Mouse (Mus musculus): Measurements from ENCODE around the gene Gnb1l. TPM values are rescaled to one million over a fixed set of nuclear protein-coding genes. Genes with fewer than 3 reads are reported as not detected.
A peak's percentile ranks its signal among the peaks of the same experiment; 100 is the strongest.

The Gnb1l gene
- polyA plus RNA-seq, 1 experiment from 2014 or later: 18.4 TPM

- Histone ChIP-seq H3K4me3 (no peak overlapping the region), H3K27ac (no peak overlapping the region), H3K9me3 (replicated peaks) (no peaks in the 10 kb centered on the region), H3K4me1 (no peaks in the 10 kb centered on the region), H3K27me3 (ENCODE audit: low read depth, poor library complexity, severe bottlenecking) (0 out of 2 replicates have a peak, but pooled peaks cover 9% of the 10 kb centered on the region), H3K36me3 (0 out of 2 replicates have a peak, but pooled peaks cover 4% of the 10 kb centered on the region)
- no peak for DNase-seq (ENCODE audit: low spot score)
- WGBS: 87% methylated on average over 2 of the region's 2 CpGs
These were observed 66.0 kb downstream of the Gnb1l start for GRCm38 (mm10) chr16:18564472-18564871.

GRCm38 (mm10) chr16:18568599-18568998 lies 70.1 kb downstream of the Gnb1l start:
- Histone ChIP-seq H3K27me3 (ENCODE audit: low read depth, poor library complexity, severe bottlenecking) (0 out of 2 replicates have a peak, but pooled peaks cover 8% of the 10 kb centered on the region), H3K4me1 (no peaks in the 10 kb centered on the region), H3K27ac (no peak overlapping the region), H3K36me3 (no peaks in the 10 kb centered on the region), H3K4me3 (no peak overlapping the region), H3K9me3 (replicated peaks) (no peaks in the 10 kb centered on the region)
- WGBS: 77% methylated on average over 7 of the region's 7 CpGs
- no peak for DNase-seq (ENCODE audit: low spot score)

GRCm38 (mm10) chr16:18574196-18574595 lies 75.7 kb downstream of the Gnb1l start:
- Histone ChIP-seq H3K9me3 (replicated peaks) (no peaks in the 10 kb centered on the region), H3K36me3 (no peaks in the 10 kb centered on the region), H3K27ac (no peak overlapping the region), H3K4me1 (peaks cover 15% of the 10 kb centered on the region), H3K27me3 (ENCODE audit: low read depth, poor library complexity, severe bottlenecking) (peaks cover 31% of the 10 kb centered on the region), H3K4me3 (no peak overlapping the region)
- no peak for DNase-seq (ENCODE audit: low spot score)
- 78% methylated on average over 8 of the region's 8 CpGs for WGBS

GRCm38 (mm10) chr16:18577071-18577470 lies 78.6 kb downstream of the Gnb1l start:
- 57% methylated on average over 3 of the region's 3 CpGs for WGBS
- Histone ChIP-seq H3K4me3 (no peak overlapping the region), H3K9me3 (replicated peaks) (no peaks in the 10 kb centered on the region), H3K36me3 (no peaks in the 10 kb centered on the region), H3K4me1 (peaks cover 30% of the 10 kb centered on the region), H3K27ac (0 out of 2 replicates have a peak overlapping the region, but pooled peaks have one; percentile 14), H3K27me3 (ENCODE audit: low read depth, poor library complexity, severe bottlenecking) (peaks cover 60% of the 10 kb centered on the region)
- DNase-seq (ENCODE audit: low spot score): no peak

GRCm38 (mm10) chr16:18577599-18578160 lies 79.2 kb downstream of the Gnb1l start:
- Histone ChIP-seq H3K4me1 (peaks cover 36% of the 10 kb centered on the region), H3K36me3 (no peaks in the 10 kb centered on the region), H3K4me3 (no peak overlapping the region), H3K27me3 (ENCODE audit: low read depth, poor library complexity, severe bottlenecking) (peaks cover 66% of the 10 kb centered on the region), H3K27ac (0 out of 2 replicates have a peak overlapping the region, but pooled peaks have one; percentile 20), H3K9me3 (replicated peaks) (no peaks in the 10 kb centered on the region)
- DNase-seq (ENCODE audit: low spot score): no peak
- 8% methylated on average over 5 of the region's 5 CpGs for WGBS

GRCm38 (mm10) chr16:18580389-18580788 lies 81.9 kb downstream of the Gnb1l start:
- no peak overlapping the region for H3K27ac ChIP-seq
- peaks cover 43% of the 10 kb centered on the region for H3K4me1 ChIP-seq
- H3K36me3 ChIP-seq: no peaks in the 10 kb centered on the region
- DNase-seq (ENCODE audit: low spot score): no peak
- peaks cover 89% of the 10 kb centered on the region for H3K27me3 ChIP-seq (ENCODE audit: low read depth, poor library complexity, severe bottlenecking)
- H3K4me3 ChIP-seq: no peak overlapping the region
- WGBS: 12% methylated on average over 2 of the region's 2 CpGs
- no peaks in the 10 kb centered on the region for H3K9me3 ChIP-seq (replicated peaks)

- peak overlapping the region; percentile 42 for H3K4me3 ChIP-seq
- WGBS: 2% methylated on average over 21 of the region's 21 CpGs
- no peaks in the 10 kb centered on the region for H3K9me3 ChIP-seq (replicated peaks)
- H3K4me1 ChIP-seq: peaks cover 51% of the 10 kb centered on the region
- H3K27ac ChIP-seq: no peak overlapping the region
- H3K36me3 ChIP-seq: no peaks in the 10 kb centered on the region
- DNase-seq (ENCODE audit: low spot score): peak; percentile 60
- peaks cover 89% of the 10 kb centered on the region for H3K27me3 ChIP-seq (ENCODE audit: low read depth, poor library complexity, severe bottlenecking)
These were observed 82.6 kb downstream of the Gnb1l start for GRCm38 (mm10) chr16:18581050-18581622.

GRCm38 (mm10) chr16:18581623-18582205 lies 83.2 kb downstream of the Gnb1l start:
- WGBS: under 1% methylated on average over 66 of the region's 66 CpGs
- peaks cover 90% of the 10 kb centered on the region for H3K27me3 ChIP-seq (ENCODE audit: low read depth, poor library complexity, severe bottlenecking)
- no peaks in the 10 kb centered on the region for H3K36me3 ChIP-seq
- H3K4me1 ChIP-seq: peaks cover 56% of the 10 kb centered on the region
- H3K27ac ChIP-seq: peak overlapping the region; percentile 68
- peak overlapping the region; percentile 42 for H3K4me3 ChIP-seq
- peak; percentile 69 for DNase-seq (ENCODE audit: low spot score)
- H3K9me3 ChIP-seq (replicated peaks): no peaks in the 10 kb centered on the region

- Histone ChIP-seq H3K36me3 (no peaks in the 10 kb centered on the region), H3K27ac (peak overlapping the region; percentile 68), H3K4me1 (peaks cover 52% of the 10 kb centered on the region), H3K9me3 (replicated peaks) (no peaks in the 10 kb centered on the region), H3K27me3 (ENCODE audit: low read depth, poor library complexity, severe bottlenecking) (peaks cover 95% of the 10 kb centered on the region), H3K4me3 (peak overlapping the region; percentile 42)
- DNase-seq (ENCODE audit: low spot score): peak; percentile 65
- 1% methylated on average over 67 of the region's 67 CpGs for WGBS
These were observed 84.1 kb downstream of the Gnb1l start for GRCm38 (mm10) chr16:18582426-18583148.

- DNase-seq (ENCODE audit: low spot score): peak; percentile 47
- no peaks in the 10 kb centered on the region for H3K36me3 ChIP-seq
- no peak overlapping the region for H3K27ac ChIP-seq
- H3K4me1 ChIP-seq: peaks cover 52% of the 10 kb centered on the region
- 8% methylated on average over 10 of the region's 10 CpGs for WGBS
- H3K4me3 ChIP-seq: 0 out of 2 replicates have a peak overlapping the region, but pooled peaks have one; percentile 42
- peaks cover 97% of the 10 kb centered on the region for H3K27me3 ChIP-seq (ENCODE audit: low read depth, poor library complexity, severe bottlenecking)
- H3K9me3 ChIP-seq (replicated peaks): no peaks in the 10 kb centered on the region
These were observed 84.7 kb downstream of the Gnb1l start for GRCm38 (mm10) chr16:18583169-18583568.

GRCm38 (mm10) chr16:18583673-18584357 lies 85.3 kb downstream of the Gnb1l start:
- peaks cover 55% of the 10 kb centered on the region for H3K4me1 ChIP-seq
- H3K27ac ChIP-seq: no peak overlapping the region
- no peaks in the 10 kb centered on the region for H3K36me3 ChIP-seq
- 4% methylated on average over 10 of the region's 10 CpGs for WGBS
- no peak for DNase-seq (ENCODE audit: low spot score)
- H3K27me3 ChIP-seq (ENCODE audit: low read depth, poor library complexity, severe bottlenecking): peaks cover 98% of the 10 kb centered on the region
- H3K9me3 ChIP-seq (replicated peaks): no peaks in the 10 kb centered on the region
- no peak overlapping the region; the same call in 1 of the 2 replicates for H3K4me3 ChIP-seq

GRCm38 (mm10) chr16:18584901-18585510 lies 86.5 kb downstream of the Gnb1l start:
- 11% methylated on average over 10 of the region's 10 CpGs for WGBS
- H3K36me3 ChIP-seq: no peaks in the 10 kb centered on the region
- peaks cover 100% of the 10 kb centered on the region for H3K27me3 ChIP-seq (ENCODE audit: low read depth, poor library complexity, severe bottlenecking)
- H3K27ac ChIP-seq: no peak overlapping the region
- peak overlapping the region; percentile 49 for H3K4me3 ChIP-seq
- no peaks in the 10 kb centered on the region for H3K9me3 ChIP-seq (replicated peaks)
- H3K4me1 ChIP-seq: peaks cover 63% of the 10 kb centered on the region
- no peak for DNase-seq (ENCODE audit: low spot score)

Measured in limb, embryonic 10.5 days (tissue).